8 mouse cellular contexts compared by ENCODE assay signal in the genomic region with DNA sequence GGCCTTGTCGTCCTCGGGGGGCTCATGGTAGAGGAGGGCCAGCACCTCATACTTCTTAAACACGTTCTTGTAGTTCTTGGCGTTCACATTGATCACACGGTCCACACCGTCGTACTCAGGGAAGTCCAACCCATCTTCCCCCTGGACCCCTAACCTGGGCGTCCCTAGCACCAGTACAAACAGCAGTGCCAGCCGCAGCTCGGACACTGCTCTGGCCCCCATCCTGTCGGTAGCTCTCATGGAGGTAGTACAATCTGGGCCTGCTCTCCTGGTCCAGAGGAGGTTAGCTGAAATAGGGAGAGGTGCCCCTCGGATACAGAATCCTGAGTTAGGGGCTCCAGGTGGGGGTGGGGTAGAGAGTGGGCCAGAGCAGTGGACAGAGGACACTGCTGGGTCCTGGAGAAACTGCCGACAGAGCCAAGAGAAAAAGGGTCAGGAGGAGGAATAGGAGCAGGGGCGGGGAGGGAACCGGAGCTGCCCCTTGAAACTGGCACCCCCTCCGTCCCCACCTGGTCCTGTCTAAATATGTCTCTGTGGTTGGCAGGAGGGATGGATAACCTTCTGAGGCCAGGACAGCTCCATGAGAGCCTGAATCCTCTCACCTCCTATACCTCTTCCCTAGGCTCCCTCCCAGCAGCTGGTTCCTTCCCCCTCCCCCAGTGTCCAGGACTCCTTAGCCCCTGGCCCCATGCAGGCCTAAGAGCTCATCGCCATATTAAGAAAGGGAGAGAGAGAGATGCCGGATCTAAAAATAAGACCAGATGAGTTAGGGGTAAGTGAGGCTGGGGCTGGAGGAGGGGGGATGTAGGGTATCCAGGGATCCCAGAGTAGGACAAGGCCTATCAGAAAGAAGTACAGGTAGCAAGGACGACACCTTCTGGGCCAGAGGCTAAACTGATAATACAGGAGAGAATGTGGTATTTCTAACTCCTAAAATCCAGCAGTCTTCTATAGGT. TPM values are rescaled to one million over a fixed set of nuclear protein-coding genes. Genes with fewer than 3 reads are reported as not detected.
DNase-seq lines count a peak whose midpoint lies in the region; ATAC-seq and TF ChIP-seq lines count a peak whose summit lies in the region.
"Had no signal": no experiment of that assay in that cellular context is flagged by ENCODE, and none has a peak within 500 bp of the region (broad histone marks: within the 10 kb centered on the region; RNA-seq: fewer than 3 reads in every experiment).

A gene (minus strand): TSS at position 418 of the 956 bp plus-strand sequence.

- no peak for ATAC-seq in midbrain, postnatal 0 days (ENCODE audit: low FRiP score)
- ATAC-seq in hindbrain, embryonic 14.5 days (ENCODE audit: low FRiP score) = no peak
- ATAC-seq in stomach, embryonic 15.5 days (ENCODE audit: insufficient read depth, low FRiP score, low read depth) = no peak

- peak within 1 kb of the TSS; percentile 73 for H3K27ac ChIP-seq in midbrain, embryonic 10.5 days (replicated peaks)
- no peak within 1 kb of the TSS; the same call in 1 of the 2 replicates for H3K27ac ChIP-seq in midbrain, postnatal 0 days (ENCODE audit: low read depth, low read length)
- peak within 1 kb of the TSS; percentile 97 for H3K27ac ChIP-seq in gastrocnemius, adult 2 months
- peak within 1 kb of the TSS; percentile 65 for H3K27ac ChIP-seq in hindbrain, embryonic 14.5 days
- peak within 1 kb of the TSS; percentile 67 for H3K27ac ChIP-seq in stomach, embryonic 15.5 days

- H3K4me2 ChIP-seq in midbrain, postnatal 0 days (ENCODE audit: low read depth, low read length, poor library complexity, severe bottlenecking) = no peak within 1 kb of the TSS
- no peak within 1 kb of the TSS for H3K4me2 ChIP-seq in hindbrain, embryonic 14.5 days (replicated peaks)
- no peak within 1 kb of the TSS for H3K4me2 ChIP-seq in stomach, embryonic 15.5 days

- WGBS in midbrain, embryonic 10.5 days = 83% methylated on average over 19 of the region's 19 CpGs
- 77% methylated on average over 19 of the region's 19 CpGs for WGBS in midbrain, postnatal 0 days
- WGBS in hindbrain, embryonic 14.5 days = 87% methylated on average over 19 of the region's 19 CpGs
- 80% methylated on average over 19 of the region's 19 CpGs for WGBS in stomach, embryonic 15.5 days

- DNase-seq in midbrain, embryonic 10.5 days (ENCODE audit: low spot score) = no peak
- no peak for DNase-seq in midbrain, postnatal 0 days (ENCODE audit: low spot score)
- peak; percentile 89 for DNase-seq in gastrocnemius, adult 2 months
- DNase-seq in hindbrain, embryonic 14.5 days (ENCODE audit: low spot score) = no peak
- no peak for DNase-seq in c-Kit-positive CD71-positive TER-119-positive erythroid progenitor cells, embryonic 14.5 days (ENCODE audit: low spot score)
- no peak for DNase-seq in adrenal gland, adult 18-20 months (ENCODE audit: low spot score in 2 of 2)
- DNase-seq: cerebellum, adult 9-10 months had no signal

- no peaks in the 10 kb centered on the region for H3K36me3 ChIP-seq in midbrain, embryonic 10.5 days
- no peaks in the 10 kb centered on the region for H3K36me3 ChIP-seq in midbrain, postnatal 0 days (ENCODE audit: insufficient read depth, low read length)
- H3K36me3 ChIP-seq in hindbrain, embryonic 14.5 days (replicated peaks; ENCODE audit: control insufficient read depth, insufficient read depth) = no peaks in the 10 kb centered on the region
- H3K36me3 ChIP-seq in stomach, embryonic 15.5 days = no peaks in the 10 kb centered on the region

- peaks cover 61% of the 10 kb centered on the region for H3K4me1 ChIP-seq in midbrain, embryonic 10.5 days
- H3K4me1 ChIP-seq in midbrain, postnatal 0 days (ENCODE audit: insufficient read depth, low read length) = peaks cover 15% of the 10 kb centered on the region
- peaks cover 23% of the 10 kb centered on the region for H3K4me1 ChIP-seq in hindbrain, embryonic 14.5 days (replicated peaks; ENCODE audit: control insufficient read depth, insufficient read depth, low read length)
- H3K4me1 ChIP-seq in stomach, embryonic 15.5 days = peaks cover 27% of the 10 kb centered on the region

- H3K4me3 ChIP-seq in midbrain, embryonic 10.5 days = no peak within 1 kb of the TSS
- H3K4me3 ChIP-seq in midbrain, postnatal 0 days (ENCODE audit: low read depth, low read length) = no peak within 1 kb of the TSS
- H3K4me3 ChIP-seq in gastrocnemius, adult 2 months = peak within 1 kb of the TSS; percentile 77
- no peak within 1 kb of the TSS for H3K4me3 ChIP-seq in hindbrain, embryonic 14.5 days (replicated peaks; ENCODE audit: low read length)
- no peak within 1 kb of the TSS for H3K4me3 ChIP-seq in stomach, embryonic 15.5 days (replicated peaks)

- no peaks in the 10 kb centered on the region for H3K9me3 ChIP-seq in midbrain, embryonic 10.5 days (replicated peaks)
- no peaks in the 10 kb centered on the region for H3K9me3 ChIP-seq in midbrain, postnatal 0 days (ENCODE audit: low read length)
- H3K9me3 ChIP-seq in hindbrain, embryonic 14.5 days (ENCODE audit: control insufficient read depth, low read length) = no peaks in the 10 kb centered on the region
- H3K9me3 ChIP-seq in stomach, embryonic 15.5 days = no peaks in the 10 kb centered on the region

- no peak within 1 kb of the TSS for H3K9ac ChIP-seq in midbrain, postnatal 0 days (replicated peaks; ENCODE audit: low read length, poor library complexity, severe bottlenecking)
- no peak within 1 kb of the TSS for H3K9ac ChIP-seq in hindbrain, embryonic 14.5 days
- no peak within 1 kb of the TSS for H3K9ac ChIP-seq in stomach, embryonic 15.5 days

- no peak for TF ChIP-seq CTCF in midbrain, postnatal 0 days (IDR thresholded peaks at IDR 0.05)
- no peak for TF ChIP-seq CTCF in gastrocnemius, adult 2 months (IDR thresholded peaks at IDR 0.05)

- H3K27me3 ChIP-seq in midbrain, embryonic 10.5 days (ENCODE audit: low read depth, poor library complexity, severe bottlenecking) = no peaks in the 10 kb centered on the region; the same call in none of the 2 replicates
- no peaks in the 10 kb centered on the region for H3K27me3 ChIP-seq in midbrain, postnatal 0 days (ENCODE audit: insufficient read depth, low read length)
- no peaks in the 10 kb centered on the region for H3K27me3 ChIP-seq in hindbrain, embryonic 14.5 days (ENCODE audit: control insufficient read depth, insufficient read depth, low read length)
- H3K27me3 ChIP-seq in stomach, embryonic 15.5 days (replicated peaks) = no peaks in the 10 kb centered on the region

- intact Hi-C loops in gastrocnemius, adult 2 months (cut with DNase I) = loop anchor here (2.0 to 5.0 kb wide), 4 partner anchors 57 to 93 kb away; a partner anchor contains a TSS

RNA-seq across cellular contexts. Expression of the gene that starts here (rescaled TPM):
- polyA plus RNA-seq in midbrain, embryonic 10.5 days (2016; fragmentation: Nextera tagmentation; extraction: Ambion mirVana) = 1.3 and 1.8 TPM in 2 replicates
- 0.99 TPM in 1 of 2 replicates, not detected in the other for total RNA-seq in midbrain, postnatal 0 days (2014; rRNA removed)
- 1.3 and 2.2 TPM in 2 replicates for polyA plus RNA-seq in midbrain, postnatal 0 days (2015; fragmentation: Nextera tagmentation; extraction: Ambion mirVana)
- 1,000 to 10,000 TPM; 2,819 to 3,581 TPM for total RNA-seq in gastrocnemius, adult 2 months (2021)
- polyA plus RNA-seq in hindbrain, embryonic 14.5 days (2014; fragmentation: Nextera tagmentation; extraction: Ambion mirVana) = 1.4 and 2.2 TPM in 2 replicates
- 16.2 and 17.4 TPM in 2 replicates for polyA plus RNA-seq in stomach, embryonic 15.5 days (2015; fragmentation: Nextera tagmentation; extraction: Ambion mirVana)
- 1 to 10 TPM in 1 of 2 experiments, under 1 TPM in 1; 0.66 to 1.9 TPM for total RNA-seq in adrenal gland, adult 18-20 months (2021)

Comparison
In these comparisons a context has a peak if more than half of its experiments do, and no peak if none do; other contexts are left out.
1. RNA of the gene that starts here (total RNA-seq): 2,819 to 3,581 TPM in gastrocnemius, adult 2 months; 0.66 to 1.9 TPM in adrenal gland, adult 18-20 months and 0.99 TPM in midbrain, postnatal 0 days; every median in the first group is over 100 times any median in the second.